ENCODE assay signal across 9 mouse cellular contexts in the genomic region with DNA sequence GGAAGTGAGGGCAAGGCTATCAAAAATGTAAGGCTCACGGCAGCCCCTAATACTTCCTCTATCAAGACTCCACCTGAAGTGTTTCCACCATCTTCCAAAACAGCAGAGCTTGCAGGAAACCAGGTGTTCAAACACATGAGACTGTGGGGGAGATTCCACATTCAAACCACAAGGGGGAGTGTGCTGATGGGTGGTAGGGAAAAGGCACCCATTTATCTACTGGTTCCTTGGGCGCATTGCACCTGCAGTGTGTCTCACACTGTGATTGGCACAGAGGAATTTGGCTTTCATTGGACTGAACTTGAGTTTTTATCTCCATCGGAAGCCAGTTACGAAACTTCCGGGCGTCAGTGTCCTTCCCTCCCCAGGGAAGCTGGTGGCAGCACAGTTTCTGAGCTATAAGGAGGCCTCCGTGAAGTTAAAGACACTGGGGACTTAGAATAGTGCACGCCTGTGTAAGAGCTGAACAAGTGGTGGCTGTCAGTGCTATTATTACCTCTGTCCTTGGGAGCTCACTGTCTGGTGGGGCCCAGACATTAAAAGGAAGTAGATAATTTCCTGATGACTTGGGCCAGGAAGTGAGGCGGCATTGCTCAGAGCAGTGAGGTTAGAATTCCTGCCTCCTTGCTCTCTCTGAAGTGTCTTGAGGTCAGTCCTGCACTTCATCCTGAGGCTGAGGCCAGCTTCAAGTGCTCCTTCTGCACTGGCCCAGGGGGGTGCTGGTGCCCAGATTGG. TPM values are rescaled to one million over a fixed set of nuclear protein-coding genes. Genes with fewer than 3 reads are reported as not detected.
DNase-seq lines count a peak whose midpoint lies in the region; ATAC-seq and TF ChIP-seq lines count a peak whose summit lies in the region.
"Had no signal": no experiment of that assay in that cellular context is flagged by ENCODE, and none has a peak within 500 bp of the region (broad histone marks: within the 10 kb centered on the region; RNA-seq: fewer than 3 reads in every experiment).

No protein-coding gene starts in this region.

- no peaks in the 10 kb centered on the region for H3K27me3 ChIP-seq in hindbrain, postnatal 0 days (ENCODE audit: insufficient read depth, low read length)
- 0 out of 2 replicates have a peak, but pooled peaks cover 7% of the 10 kb centered on the region for H3K27me3 ChIP-seq in hindbrain, embryonic 14.5 days (ENCODE audit: control insufficient read depth, insufficient read depth, low read length)
- H3K27me3 ChIP-seq in heart, embryonic 14.5 days (ENCODE audit: control insufficient read depth, insufficient read depth, low read length): no peaks in the 10 kb centered on the region
- no peaks in the 10 kb centered on the region for H3K27me3 ChIP-seq in lung, postnatal 0 days (replicated peaks; ENCODE audit: insufficient read depth, low read length)

- peaks cover 9% of the 10 kb centered on the region; the same call in 1 of the 2 replicates for H3K4me1 ChIP-seq in hindbrain, postnatal 0 days (ENCODE audit: insufficient read depth, low read length)
- peaks cover 5% of the 10 kb centered on the region; the same call in 1 of the 2 replicates for H3K4me1 ChIP-seq in hindbrain, embryonic 14.5 days (replicated peaks; ENCODE audit: control insufficient read depth, insufficient read depth, low read length)
- peaks cover 10 to 17% of the 10 kb centered on the region in 2 experiments for H3K4me1 ChIP-seq in heart, embryonic 14.5 days (ENCODE audit: control insufficient read depth in 2 of 2, insufficient read depth in 2 of 2, low read length in 2 of 2)
- no peaks in the 10 kb centered on the region for H3K4me1 ChIP-seq in lung, postnatal 0 days (ENCODE audit: insufficient read depth, low read depth, low read length)

- no peaks in the 10 kb centered on the region for H3K36me3 ChIP-seq in hindbrain, postnatal 0 days (ENCODE audit: insufficient read depth, low read length)
- H3K36me3 ChIP-seq in hindbrain, embryonic 14.5 days (replicated peaks; ENCODE audit: control insufficient read depth, insufficient read depth): no peaks in the 10 kb centered on the region
- H3K36me3 ChIP-seq in heart, embryonic 14.5 days (ENCODE audit: control insufficient read depth, insufficient read depth, low read length): no peaks in the 10 kb centered on the region
- H3K36me3 ChIP-seq in lung, postnatal 0 days (ENCODE audit: insufficient read depth, low read length): no peaks in the 10 kb centered on the region
- H3K36me3 ChIP-seq: limb, embryonic 13.5 days had no signal

- no peak overlapping the region for H3K4me2 ChIP-seq in hindbrain, postnatal 0 days (ENCODE audit: low read depth, low read length)
- no peak overlapping the region for H3K4me2 ChIP-seq in hindbrain, embryonic 14.5 days (replicated peaks)
- H3K4me2 ChIP-seq in heart, embryonic 14.5 days (ENCODE audit: low read length): peak overlapping the region; percentile 20; the same call in 1 of the 2 replicates
- no peak overlapping the region for H3K4me2 ChIP-seq in lung, postnatal 0 days (replicated peaks; ENCODE audit: low read depth, low read length)
- H3K4me2 ChIP-seq: limb, embryonic 13.5 days had no signal

- no peaks in the 10 kb centered on the region for H3K9me3 ChIP-seq in hindbrain, postnatal 0 days (ENCODE audit: low read length)
- no peaks in the 10 kb centered on the region for H3K9me3 ChIP-seq in hindbrain, embryonic 14.5 days (ENCODE audit: control insufficient read depth, low read length)
- no peaks in the 10 kb centered on the region for H3K9me3 ChIP-seq in heart, embryonic 14.5 days (ENCODE audit: control insufficient read depth, low read length)
- H3K9me3 ChIP-seq in lung, postnatal 0 days (ENCODE audit: low read length): no peaks in the 10 kb centered on the region
- H3K9me3 ChIP-seq: limb, embryonic 13.5 days had no signal

- no peak overlapping the region for H3K4me3 ChIP-seq in hindbrain, postnatal 0 days (ENCODE audit: low read length)
- H3K4me3 ChIP-seq in hindbrain, embryonic 14.5 days (replicated peaks; ENCODE audit: low read length): no peak overlapping the region
- no peak overlapping the region for H3K4me3 ChIP-seq in heart, embryonic 14.5 days (ENCODE audit: control insufficient read depth in 1 of 2, insufficient read depth in 1 of 2, low read depth in 1 of 2, low read length in 2 of 2)
- H3K4me3 ChIP-seq in lung, postnatal 0 days (ENCODE audit: low read depth, low read length): no peak overlapping the region
- H3K4me3 ChIP-seq: limb, embryonic 13.5 days had no signal

- H3K9ac ChIP-seq in hindbrain, postnatal 0 days (replicated peaks; ENCODE audit: low read length): no peak overlapping the region
- no peak overlapping the region for H3K9ac ChIP-seq in hindbrain, embryonic 14.5 days
- no peak overlapping the region for H3K9ac ChIP-seq in heart, embryonic 14.5 days (ENCODE audit: low read length)
- no peak overlapping the region for H3K9ac ChIP-seq in lung, postnatal 0 days (replicated peaks; ENCODE audit: low read depth)
- H3K9ac ChIP-seq: limb, embryonic 13.5 days had no signal

- TF ChIP-seq EP300 in lung, postnatal 0 days (IDR thresholded peaks at IDR 0.05): peak; percentile 48; the same call in 1 of the 2 replicates

- peak; percentile 52 for TF ChIP-seq CTCF in hindbrain, postnatal 0 days (IDR thresholded peaks at IDR 0.05; ENCODE audit: low read depth)
- peak; percentile 56 for TF ChIP-seq CTCF in lung, postnatal 0 days (IDR thresholded peaks at IDR 0.05)

- no peak overlapping the region for H3K27ac ChIP-seq in hindbrain, postnatal 0 days
- H3K27ac ChIP-seq in hindbrain, embryonic 14.5 days: no peak overlapping the region
- peak overlapping the region; percentile 15 to 47; a peak in 3 of 4 replicates for H3K27ac ChIP-seq in heart, embryonic 14.5 days (replicated peaks in 1 of 2; ENCODE audit: control insufficient read depth in 1 of 2, insufficient read depth in 1 of 2, low read depth in 2 of 2, low read length in 2 of 2)
- H3K27ac ChIP-seq in lung, postnatal 0 days (ENCODE audit: low read length): no peak overlapping the region
- H3K27ac ChIP-seq: limb, embryonic 13.5 days had no signal

- no peak for DNase-seq in hindbrain, postnatal 0 days (ENCODE audit: low spot score)
- no peak for DNase-seq in hindbrain, embryonic 14.5 days (ENCODE audit: low spot score)
- DNase-seq in MEL-GATA-1-ER (ENCODE audit: extremely low read depth, low read depth): peak; percentile 14
- peak; percentile 24 for DNase-seq in lung, postnatal 0 days (ENCODE audit: low spot score)
- no peak for DNase-seq in spleen, postnatal 4 days (ENCODE audit: low spot score in 2 of 2)
- no peak for DNase-seq in left cerebral cortex, postnatal 4 days
- DNase-seq in frontal cortex, postnatal 36 days (ENCODE audit: low spot score in 2 of 2): no peak

- ATAC-seq in hindbrain, postnatal 0 days: no peak
- no peak for ATAC-seq in hindbrain, embryonic 14.5 days (ENCODE audit: low FRiP score)
- ATAC-seq in heart, embryonic 14.5 days (ENCODE audit: insufficient number of reproducible peaks, insufficient read depth, low FRiP score, low read depth): peak; percentile 37; the same call in 1 of the 2 replicates
- ATAC-seq in lung, postnatal 0 days: peak; percentile 67

- intact Hi-C loops in left cerebral cortex, postnatal 4 days (cut with DNase I): no loop called here

- WGBS in hindbrain, postnatal 0 days: 84% methylated on average over 9 of the region's 9 CpGs
- WGBS in hindbrain, embryonic 14.5 days: 87% methylated on average over 9 of the region's 9 CpGs
- 32% methylated on average over 9 of the region's 9 CpGs for WGBS in heart, embryonic 14.5 days
- 51% methylated on average over 9 of the region's 9 CpGs for WGBS in lung, postnatal 0 days

RNA-seq across cellular contexts. Expression of a gene that starts 49.0 kb away (rescaled TPM):
- total RNA-seq in hindbrain, postnatal 0 days (2014; rRNA removed): 0.72 and 0.78 TPM in 2 replicates
- polyA plus RNA-seq in hindbrain, postnatal 0 days (2015; fragmentation: Nextera tagmentation; extraction: Ambion mirVana): 0.18 TPM in 1 of 2 replicates, not detected in the other
- polyA plus RNA-seq in hindbrain, embryonic 14.5 days (2014; fragmentation: Nextera tagmentation; extraction: Ambion mirVana): 0.13 and 0.27 TPM in 2 replicates
- polyA plus RNA-seq in heart, embryonic 14.5 days (2014; fragmentation: Nextera tagmentation; extraction: Ambion mirVana): 0.15 and 0.16 TPM in 2 replicates
- polyA plus RNA-seq in lung, postnatal 0 days (2015; fragmentation: Nextera tagmentation; extraction: Ambion mirVana): 0.60 and 0.64 TPM in 2 replicates
- under 1 TPM; 0.12 to 0.60 TPM for total RNA-seq in left cerebral cortex, postnatal 4 days (2021)

Comparison
In these comparisons a context has a peak if more than half of its experiments do, and no peak if none do; other contexts are left out.
1. ATAC-seq: peak in heart, embryonic 14.5 days (single experiment) and lung, postnatal 0 days (single experiment); none in hindbrain, postnatal 0 days (single experiment) and hindbrain, embryonic 14.5 days (single experiment).
2. DNase-seq: peak in MEL-GATA-1-ER (single experiment) and lung, postnatal 0 days (single experiment); none in hindbrain, postnatal 0 days (single experiment), hindbrain, embryonic 14.5 days (single experiment), spleen, postnatal 4 days (0 of 2), left cerebral cortex, postnatal 4 days (single experiment) and frontal cortex, postnatal 36 days (0 of 2).
3. H3K27ac ChIP-seq: peak in heart, embryonic 14.5 days (2 of 2); none in hindbrain, postnatal 0 days (single experiment), hindbrain, embryonic 14.5 days (single experiment) and lung, postnatal 0 days (single experiment).